Mouse (Mus musculus) c-Kit-negative CD71-positive TER-119-positive erythroid progenitor cells, embryonic 14.5 days (primary cell): Measurements from ENCODE around the gene Morc3.

Experiments
- DNase-seq: peaks from one replicate; pipeline ENCODE4 v3.0.0-alpha.2; 2013; ENCODE audit warnings: low read depth, low spot score

Morc3 gene

GRCm38 (mm10) chr16:93920673-93921072 is 88.8 kb downstream of the Morc3 start:
- DNase-seq: no peak

GRCm38 (mm10) chr16:93922835-93923389 is 91.0 kb downstream of the Morc3 start:
- DNase-seq: no peak

- no peak for DNase-seq
Measured at GRCm38 (mm10) chr16:93923788-93924187, 91.9 kb downstream of the Morc3 start.
